In the genomic region with DNA sequence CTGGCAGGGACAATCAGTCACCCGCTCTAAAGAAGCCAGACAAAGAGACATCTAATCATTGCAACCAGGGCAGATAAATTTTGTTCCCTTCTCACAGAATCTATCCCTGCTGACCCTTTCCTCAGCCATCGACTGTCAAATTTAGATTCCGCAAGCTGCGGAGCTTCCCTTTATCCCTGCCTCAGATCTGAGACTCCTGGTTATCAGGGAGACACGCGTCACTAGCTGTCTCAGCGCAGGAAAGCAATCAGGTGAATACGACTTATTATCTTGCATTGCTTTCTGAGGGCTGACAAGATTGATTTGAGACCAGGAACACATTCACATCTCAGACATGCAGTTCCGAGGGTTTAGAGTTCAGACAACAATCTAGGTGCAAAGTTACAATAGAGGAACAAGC, we compare ENCODE assay signal across 25 mouse cellular contexts.
A peak's percentile ranks its signal among the peaks of the same experiment; 100 is the strongest.
DNase-seq lines count a peak whose midpoint lies in the region; ATAC-seq and TF ChIP-seq lines count a peak whose summit lies in the region.
"Had no signal": no experiment of that assay in that cellular context is flagged by ENCODE, and none has a peak within 500 bp of the region (broad histone marks: within the 10 kb centered on the region; RNA-seq: fewer than 3 reads in every experiment).

No protein-coding gene starts in this region.

- ATAC-seq in forebrain, embryonic 13.5 days, result no peak
- no peak for ATAC-seq in forebrain, postnatal 0 days
- ATAC-seq in neural tube, embryonic 12.5 days (ENCODE audit: low FRiP score, low read depth), result no peak
- no peak for ATAC-seq in midbrain, embryonic 13.5 days
- ATAC-seq in neural tube, embryonic 15.5 days (ENCODE audit: low FRiP score), result no peak
- ATAC-seq: CD4-positive, CD25-positive, alpha-beta regulatory T cell, adult 4 months; forebrain, embryonic 15.5 days had no signal

- H3K9ac ChIP-seq in forebrain, embryonic 13.5 days, result no peak overlapping the region
- H3K9ac ChIP-seq in forebrain, postnatal 0 days, result no peak overlapping the region
- H3K9ac ChIP-seq in neural tube, embryonic 12.5 days, result no peak overlapping the region
- H3K9ac ChIP-seq in midbrain, embryonic 13.5 days (replicated peaks), result 0 out of 2 replicates have a peak overlapping the region, but pooled peaks have one; percentile 14
- H3K9ac ChIP-seq in neural tube, embryonic 15.5 days (replicated peaks), result no peak overlapping the region
- H3K9ac ChIP-seq: embryonic facial prominence, embryonic 12.5 days; forebrain, embryonic 15.5 days; liver, embryonic 15.5 days; lung, embryonic 15.5 days had no signal

- DNase-seq in forebrain, postnatal 0 days, result no peak
- DNase-seq in neural tube, embryonic 10.5 days (ENCODE audit: extremely low spot score, low spot score), result no peak
- DNase-seq in adrenal gland, adult (ENCODE audit: inconsistent age in 2 of 2, low spot score in 1 of 2), result no peak
- no peak for DNase-seq in ovary, postnatal 14 days (ENCODE audit: low spot score)
- DNase-seq: cerebellum, adult 2 months; cerebellum, postnatal 25 days; gastrocnemius, postnatal 14 days; heart, adult 18-20 months; kidney, adult 11 months; left cerebral cortex, postnatal 4 days; liver; lung, postnatal 4 days; right cerebral cortex, postnatal 14 days had no signal

- H3K4me1 ChIP-seq in forebrain, embryonic 13.5 days, result peaks cover 18% of the 10 kb centered on the region
- no peaks in the 10 kb centered on the region for H3K4me1 ChIP-seq in forebrain, postnatal 0 days (ENCODE audit: insufficient read depth)
- no peaks in the 10 kb centered on the region for H3K4me1 ChIP-seq in neural tube, embryonic 12.5 days
- peaks cover 42% of the 10 kb centered on the region for H3K4me1 ChIP-seq in midbrain, embryonic 13.5 days (replicated peaks)
- peaks cover 11% of the 10 kb centered on the region for H3K4me1 ChIP-seq in neural tube, embryonic 15.5 days
- H3K4me1 ChIP-seq: embryonic facial prominence, embryonic 12.5 days; liver, embryonic 15.5 days; lung, embryonic 15.5 days had no signal

- no peak overlapping the region for H3K4me3 ChIP-seq in forebrain, embryonic 13.5 days
- no peak overlapping the region for H3K4me3 ChIP-seq in forebrain, postnatal 0 days (ENCODE audit: low read depth, low read length)
- H3K4me3 ChIP-seq in neural tube, embryonic 12.5 days, result no peak overlapping the region
- no peak overlapping the region for H3K4me3 ChIP-seq in midbrain, embryonic 13.5 days (replicated peaks)
- H3K4me3 ChIP-seq in neural tube, embryonic 15.5 days (replicated peaks), result no peak overlapping the region
- H3K4me3 ChIP-seq: embryonic facial prominence, embryonic 12.5 days; forebrain, embryonic 15.5 days; left cerebral cortex, adult 2 months; liver, embryonic 15.5 days; lung, embryonic 15.5 days; myocyte had no signal

- H3K4me2 ChIP-seq in forebrain, embryonic 13.5 days, result no peak overlapping the region
- H3K4me2 ChIP-seq in forebrain, postnatal 0 days (ENCODE audit: low read depth), result no peak overlapping the region
- H3K4me2 ChIP-seq in neural tube, embryonic 12.5 days (replicated peaks), result no peak overlapping the region
- no peak overlapping the region; the same call in 1 of the 2 replicates for H3K4me2 ChIP-seq in midbrain, embryonic 13.5 days (replicated peaks)
- no peak overlapping the region for H3K4me2 ChIP-seq in neural tube, embryonic 15.5 days
- H3K4me2 ChIP-seq: embryonic facial prominence, embryonic 12.5 days; forebrain, embryonic 15.5 days; liver, embryonic 15.5 days; lung, embryonic 15.5 days had no signal

- peak overlapping the region; percentile 28; the same call in 1 of the 2 replicates for H3K27ac ChIP-seq in forebrain, embryonic 13.5 days
- H3K27ac ChIP-seq in forebrain, postnatal 0 days (ENCODE audit: low read depth, low read length), result no peak overlapping the region
- H3K27ac ChIP-seq in neural tube, embryonic 12.5 days, result peak overlapping the region; percentile 12; the same call in 1 of the 2 replicates
- peak overlapping the region; percentile 69 for H3K27ac ChIP-seq in midbrain, embryonic 13.5 days
- 0 out of 2 replicates have a peak overlapping the region, but pooled peaks have one; percentile 24 for H3K27ac ChIP-seq in neural tube, embryonic 15.5 days (replicated peaks)
- H3K27ac ChIP-seq: embryonic facial prominence, embryonic 12.5 days; forebrain, embryonic 15.5 days; kidney, postnatal 0 days; left cerebral cortex, adult 2 months; liver, embryonic 15.5 days; lung, embryonic 15.5 days had no signal

- peaks cover 5% of the 10 kb centered on the region for H3K36me3 ChIP-seq in forebrain, embryonic 13.5 days (ENCODE audit: poor library complexity, severe bottlenecking)
- no peaks in the 10 kb centered on the region for H3K36me3 ChIP-seq in forebrain, postnatal 0 days (ENCODE audit: insufficient read depth)
- H3K36me3 ChIP-seq in neural tube, embryonic 12.5 days, result peaks cover 2% of the 10 kb centered on the region; the same call in 1 of the 2 replicates
- H3K36me3 ChIP-seq in midbrain, embryonic 13.5 days, result peaks cover 21% of the 10 kb centered on the region
- H3K36me3 ChIP-seq in neural tube, embryonic 15.5 days, result 0 out of 2 replicates have a peak, but pooled peaks cover 2% of the 10 kb centered on the region
- H3K36me3 ChIP-seq: embryonic facial prominence, embryonic 12.5 days; forebrain, embryonic 15.5 days; liver, embryonic 15.5 days; lung, embryonic 15.5 days had no signal

- no peak for TF ChIP-seq CTCF in forebrain, postnatal 0 days (IDR thresholded peaks at IDR 0.05; ENCODE audit: low read depth)

- WGBS in forebrain, embryonic 13.5 days, result 62% methylated on average over 9 of the region's 9 CpGs
- 60% methylated on average over 9 of the region's 9 CpGs for whole genome bisulfite sequencing in forebrain, postnatal 0 days
- 64% methylated on average over 9 of the region's 9 CpGs for WGBS in neural tube, embryonic 12.5 days
- 47% methylated on average over 9 of the region's 9 CpGs for WGBS in midbrain, embryonic 13.5 days
- 50% methylated on average over 9 of the region's 9 CpGs for WGBS in neural tube, embryonic 15.5 days

- no peaks in the 10 kb centered on the region for H3K27me3 ChIP-seq in forebrain, embryonic 13.5 days
- no peaks in the 10 kb centered on the region for H3K27me3 ChIP-seq in forebrain, postnatal 0 days (ENCODE audit: insufficient read depth, low read length)
- H3K27me3 ChIP-seq in neural tube, embryonic 12.5 days (replicated peaks), result no peaks in the 10 kb centered on the region
- no peaks in the 10 kb centered on the region for H3K27me3 ChIP-seq in midbrain, embryonic 13.5 days
- no peaks in the 10 kb centered on the region for H3K27me3 ChIP-seq in neural tube, embryonic 15.5 days (replicated peaks)
- H3K27me3 ChIP-seq: embryonic facial prominence, embryonic 12.5 days; forebrain, embryonic 15.5 days; liver, embryonic 15.5 days; lung, embryonic 15.5 days had no signal

- H3K9me3 ChIP-seq in forebrain, embryonic 13.5 days (replicated peaks), result no peaks in the 10 kb centered on the region
- no peaks in the 10 kb centered on the region for H3K9me3 ChIP-seq in forebrain, postnatal 0 days (ENCODE audit: low read length)
- H3K9me3 ChIP-seq in neural tube, embryonic 12.5 days, result no peaks in the 10 kb centered on the region
- no peaks in the 10 kb centered on the region for H3K9me3 ChIP-seq in midbrain, embryonic 13.5 days
- H3K9me3 ChIP-seq in neural tube, embryonic 15.5 days (replicated peaks), result no peaks in the 10 kb centered on the region
- H3K9me3 ChIP-seq: embryonic facial prominence, embryonic 12.5 days; forebrain, embryonic 15.5 days; liver, embryonic 15.5 days; lung, embryonic 15.5 days had no signal
